Mouse (Mus musculus): ENCODE data around the gene Dcp1a.

The Dcp1a gene

DNA sequence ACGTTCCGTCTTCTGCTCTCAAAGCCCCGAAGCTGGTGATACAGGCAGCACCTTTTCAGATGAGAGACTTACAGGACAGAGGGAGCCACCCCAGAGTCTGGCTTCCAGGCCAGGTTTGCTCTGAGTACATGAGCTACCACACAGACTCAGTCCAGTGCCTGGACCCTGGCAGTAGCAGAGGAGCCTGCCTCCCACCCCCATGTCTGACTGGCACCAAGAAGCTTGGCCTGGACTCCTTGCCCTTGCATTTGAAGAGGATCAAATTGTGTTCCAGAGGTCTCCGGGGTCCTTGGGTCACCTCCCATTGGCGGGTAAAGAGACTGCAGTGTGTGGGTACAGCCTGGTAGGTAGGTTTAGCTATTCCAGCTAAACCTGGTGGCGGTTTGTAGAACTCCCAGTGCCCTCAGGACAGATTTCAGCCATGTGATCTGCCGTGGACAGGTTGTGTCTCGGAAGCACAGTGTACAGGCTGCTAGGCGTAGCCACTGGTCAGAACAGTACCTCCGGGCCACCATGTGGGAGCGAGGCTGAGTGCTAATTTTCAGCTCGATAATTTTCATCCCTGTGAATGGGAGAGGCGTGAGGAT lies 81.6 kb downstream of the Dcp1a start:
- DNase-seq (ENCODE audit: low spot score in 2 of 2): no peak

- DNase-seq (ENCODE audit: low spot score in 2 of 2): no peak
These were observed 82.3 kb downstream of the Dcp1a start for GRCm38 (mm10) chr14:30561470-30562187.

DNA sequence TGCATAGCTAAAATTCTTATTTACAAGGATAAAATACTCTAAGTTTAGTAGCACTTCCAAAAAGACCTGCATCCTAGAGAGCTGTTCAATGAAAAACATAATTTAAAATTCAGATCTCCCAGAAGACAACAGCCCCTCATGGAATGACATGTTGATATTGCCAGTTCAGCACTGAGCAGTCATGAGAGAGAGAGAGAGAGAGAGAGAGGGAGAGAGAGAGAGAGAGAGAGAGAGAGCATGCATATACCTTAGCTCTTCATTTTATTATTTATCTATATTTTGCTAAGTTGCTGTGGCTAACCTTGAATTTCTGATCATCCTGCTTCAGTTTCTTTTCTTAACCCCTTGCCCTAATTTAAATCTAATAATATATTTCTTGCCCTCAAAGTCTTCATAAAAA lies 83.0 kb downstream of the Dcp1a start:
- no peak for DNase-seq (ENCODE audit: low spot score in 2 of 2)

DNA sequence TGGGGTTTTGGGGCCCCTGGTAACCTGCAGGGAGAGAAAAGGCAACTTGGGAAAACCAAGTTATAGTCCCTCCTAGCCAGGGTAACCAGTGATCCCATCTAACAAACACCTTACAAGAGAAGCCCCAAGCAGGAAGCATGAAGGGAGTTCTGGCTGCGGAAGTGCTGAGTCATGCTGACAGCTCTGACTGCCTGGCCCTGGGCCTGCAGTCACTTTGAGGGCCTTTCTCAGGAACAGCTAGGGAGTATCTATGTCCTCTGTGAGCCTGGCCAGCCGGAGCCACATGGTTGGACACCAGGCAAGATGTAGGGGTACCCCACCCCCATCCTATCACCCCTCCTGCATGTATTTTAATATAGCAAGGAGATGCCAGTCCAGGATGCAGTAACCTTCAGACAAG lies 85.1 kb downstream of the Dcp1a start:
- DNase-seq (ENCODE audit: low spot score in 2 of 2): no peak

- DNase-seq (ENCODE audit: low spot score in 2 of 2): no peak
These were observed 87.0 kb downstream of the Dcp1a start for GRCm38 (mm10) chr14:30566317-30566716.

DNA sequence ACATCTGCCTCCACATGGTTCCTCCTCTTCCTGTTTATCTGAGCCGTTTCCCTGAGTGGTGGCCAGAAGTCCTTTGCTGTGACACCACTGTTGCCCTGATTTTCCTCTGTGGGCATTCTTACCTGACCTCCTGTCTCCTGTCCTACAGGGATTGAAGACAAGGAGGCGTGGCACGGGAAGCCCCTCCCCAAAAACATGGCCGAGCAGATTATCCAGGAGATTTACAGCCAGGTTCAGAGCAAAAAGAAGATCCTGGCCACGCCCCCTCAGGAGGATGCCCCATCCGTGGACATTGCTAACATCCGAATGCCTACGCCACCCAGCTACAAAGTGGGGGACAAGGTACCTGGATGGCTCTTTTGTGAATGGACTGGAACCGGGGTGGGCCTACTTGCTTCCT lies 88.7 kb downstream of the Dcp1a start:
- no peak for DNase-seq (ENCODE audit: low spot score in 2 of 2)

DNA sequence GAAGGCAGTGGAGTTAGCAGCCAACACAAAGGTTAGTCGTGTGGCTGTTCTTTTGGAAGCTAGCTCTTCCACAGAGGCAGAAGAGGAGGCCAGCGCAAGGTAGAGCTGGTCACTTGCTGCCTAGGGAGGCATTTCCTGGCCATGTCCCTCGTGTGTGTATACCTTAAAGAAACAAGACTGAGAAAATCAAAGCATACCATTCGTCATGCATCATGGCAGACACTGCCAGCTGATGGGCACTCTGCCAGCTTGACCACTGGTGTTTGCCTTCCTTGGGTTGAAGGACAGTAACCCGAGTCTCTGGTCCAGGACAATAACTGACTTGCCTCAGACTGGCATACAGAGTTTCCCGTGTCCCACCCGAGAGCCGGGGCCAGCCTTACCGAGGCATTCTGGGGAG lies 91.0 kb downstream of the Dcp1a start:
- DNase-seq (ENCODE audit: low spot score in 2 of 2): no peak

DNA sequence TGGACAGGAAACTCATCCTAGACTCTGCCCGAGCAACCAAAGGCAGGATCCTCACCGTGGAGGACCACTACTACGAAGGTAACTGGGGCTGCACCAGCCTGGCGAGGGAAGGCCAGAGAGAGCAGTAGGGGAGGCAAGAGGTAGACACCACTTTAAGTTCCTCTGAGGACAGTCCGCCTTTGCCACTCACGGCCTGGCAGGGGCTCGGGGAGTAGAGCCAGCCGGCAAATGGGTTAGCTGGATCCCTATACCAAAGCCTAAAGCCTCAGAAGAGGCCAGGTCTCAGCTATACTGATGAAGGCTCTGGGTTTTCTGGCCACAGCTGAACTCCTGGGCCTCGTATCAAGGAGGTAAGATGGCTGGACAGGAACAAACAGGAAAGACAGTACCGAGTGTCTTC lies 92.9 kb downstream of the Dcp1a start:
- DNase-seq (ENCODE audit: low spot score in 2 of 2): no peak

DNA sequence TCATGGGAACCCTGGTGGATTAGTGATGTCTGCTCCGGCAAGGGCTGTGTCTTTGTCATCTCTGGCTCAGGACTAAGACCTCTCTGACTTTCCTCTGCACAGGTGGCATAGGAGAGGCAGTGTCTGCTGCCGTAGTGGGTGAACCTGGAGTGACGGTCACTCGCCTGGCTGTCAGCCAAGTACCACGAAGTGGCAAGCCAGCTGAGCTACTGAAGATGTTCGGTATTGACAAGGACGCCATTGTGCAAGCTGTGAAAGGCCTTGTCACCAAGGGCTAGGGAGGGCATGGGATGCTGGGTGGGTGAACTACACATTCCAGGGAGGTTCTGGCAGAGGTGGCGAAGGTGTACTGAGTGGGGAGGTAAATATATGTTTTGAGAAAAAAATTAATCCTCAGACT lies 93.9 kb downstream of the Dcp1a start:
- no peak for DNase-seq (ENCODE audit: low spot score in 2 of 2)

GRCm38 (mm10) chr14:30573983-30574584 lies 94.7 kb downstream of the Dcp1a start:
- DNase-seq (ENCODE audit: low spot score in 2 of 2): peak; percentile 62 to 81

GRCm38 (mm10) chr14:30575791-30576190 lies 96.5 kb downstream of the Dcp1a start:
- no peak for DNase-seq (ENCODE audit: low spot score in 2 of 2)

DNA sequence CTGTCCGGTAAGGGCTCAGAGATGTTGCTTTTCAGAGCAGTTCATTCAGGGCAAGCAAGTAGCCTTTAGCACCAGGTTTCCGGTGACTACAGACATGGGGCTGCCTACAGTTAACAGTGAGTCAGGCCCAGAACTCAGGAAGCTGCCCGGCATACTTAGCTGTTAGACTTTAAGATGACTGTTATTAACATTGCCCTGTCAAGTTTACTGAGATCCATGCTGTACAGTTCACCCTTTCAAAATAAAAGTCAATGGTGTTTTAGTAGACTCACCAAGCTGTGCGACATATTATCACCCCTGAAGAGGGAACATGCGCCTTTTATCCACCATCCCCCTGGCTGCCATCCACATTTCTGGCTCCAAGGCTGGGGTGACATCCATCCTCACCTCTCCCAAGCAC lies 96.9 kb downstream of the Dcp1a start:
- no peak for DNase-seq (ENCODE audit: low spot score in 2 of 2)

All from urinary bladder, postnatal 4 days (tissue).